Mouse (Mus musculus): ENCODE results near the gene Zswim8. TPM values are rescaled to one million over a fixed set of nuclear protein-coding genes. Genes with fewer than 3 reads are reported as not detected.
A peak's percentile ranks its signal among the peaks of the same experiment; 100 is the strongest.

Zswim8 gene
- 10 to 100 TPM; 56.1 to 63.3 TPM for total RNA-seq (2021)
- long read RNA-seq, experiment 1, full-length matches to known transcripts: 2 of 8 reads
- long read RNA-seq, experiment 1, partial matches to known transcripts: 5 of 8 reads
- long read RNA-seq, experiment 1, other reads (novel, unspliced or antisense): 1 of 8 reads
- long read RNA-seq, experiment 2, partial matches to known transcripts: 6 of 7 reads
- long read RNA-seq, experiment 2, other reads (novel, unspliced or antisense): 1 of 7 reads

DNA sequence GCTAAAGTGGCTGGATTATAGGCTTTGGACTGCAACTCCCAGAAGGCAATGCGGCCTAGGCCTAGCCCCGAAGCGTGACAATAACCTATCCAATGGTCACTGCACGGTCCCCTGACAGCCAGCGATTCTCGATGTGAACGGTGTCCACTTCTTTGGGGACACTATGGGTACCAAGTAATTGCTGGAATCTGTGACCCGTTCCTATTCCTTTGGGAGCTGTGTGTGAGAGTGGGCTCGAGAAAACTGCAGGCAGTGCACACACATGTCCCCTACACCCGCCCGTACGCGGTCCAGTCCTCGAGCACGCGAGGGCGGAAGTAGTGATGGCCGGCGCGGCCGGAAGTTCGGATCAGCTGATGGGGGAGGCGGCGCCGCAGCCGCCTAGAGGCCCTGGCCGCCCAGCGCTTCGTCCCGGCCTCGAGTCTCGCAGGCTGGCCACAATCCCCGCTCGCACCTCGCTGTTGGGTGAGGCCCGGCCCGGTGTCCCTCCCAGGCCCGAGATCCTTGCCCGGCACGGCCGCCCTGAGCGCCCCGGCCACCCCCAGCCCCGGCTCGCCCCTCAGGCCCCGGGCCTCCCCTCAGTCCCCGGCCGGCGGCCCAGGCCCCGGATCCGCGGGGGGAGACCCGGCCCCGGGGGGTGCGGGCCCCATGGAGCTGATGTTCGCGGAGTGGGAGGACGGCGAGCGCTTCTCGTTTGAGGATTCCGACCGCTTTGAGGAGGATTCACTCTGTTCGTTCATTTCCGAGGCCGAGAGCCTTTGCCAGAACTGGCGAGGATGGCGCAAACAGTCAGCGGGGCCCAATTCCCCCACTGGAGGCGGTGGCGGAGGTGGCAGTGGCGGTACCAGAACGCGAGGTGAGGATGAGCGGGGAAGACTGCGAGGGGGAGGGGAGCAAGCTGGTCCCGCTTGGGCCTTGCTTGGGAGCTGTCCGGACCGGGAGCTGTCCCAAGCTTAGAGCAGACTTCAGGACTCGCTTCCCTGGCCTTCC lies at the start of gene Zswim8:
Gene Zswim8, plus strand, starts transcription at position 352 of the 990 bp plus-strand sequence.
- DNase-seq: peak; percentile 91 to 92
- intact Hi-C loops (cut with DNase I): no loop called here

- DNase-seq: peak in 1 of 2 experiments; percentile 68
- intact Hi-C loops (cut with DNase I): no loop called here
Measured at GRCm38 (mm10) chr14:20658326-20658725, 49.0 kb upstream of the Zswim8 start.

GRCm38 (mm10) chr14:20658902-20659301 lies 48.5 kb upstream of the Zswim8 start:
- DNase-seq: no peak
- intact Hi-C loops (cut with DNase I): no loop called here

- DNase-seq: no peak
- intact Hi-C loops (cut with DNase I): loop anchor here (2.0 kb wide), 1 partner anchor 19 kb away; the partner anchor contains the start of gene Usp54
Measured at GRCm38 (mm10) chr14:20659687-20660086, 47.7 kb upstream of the Zswim8 start.

DNA sequence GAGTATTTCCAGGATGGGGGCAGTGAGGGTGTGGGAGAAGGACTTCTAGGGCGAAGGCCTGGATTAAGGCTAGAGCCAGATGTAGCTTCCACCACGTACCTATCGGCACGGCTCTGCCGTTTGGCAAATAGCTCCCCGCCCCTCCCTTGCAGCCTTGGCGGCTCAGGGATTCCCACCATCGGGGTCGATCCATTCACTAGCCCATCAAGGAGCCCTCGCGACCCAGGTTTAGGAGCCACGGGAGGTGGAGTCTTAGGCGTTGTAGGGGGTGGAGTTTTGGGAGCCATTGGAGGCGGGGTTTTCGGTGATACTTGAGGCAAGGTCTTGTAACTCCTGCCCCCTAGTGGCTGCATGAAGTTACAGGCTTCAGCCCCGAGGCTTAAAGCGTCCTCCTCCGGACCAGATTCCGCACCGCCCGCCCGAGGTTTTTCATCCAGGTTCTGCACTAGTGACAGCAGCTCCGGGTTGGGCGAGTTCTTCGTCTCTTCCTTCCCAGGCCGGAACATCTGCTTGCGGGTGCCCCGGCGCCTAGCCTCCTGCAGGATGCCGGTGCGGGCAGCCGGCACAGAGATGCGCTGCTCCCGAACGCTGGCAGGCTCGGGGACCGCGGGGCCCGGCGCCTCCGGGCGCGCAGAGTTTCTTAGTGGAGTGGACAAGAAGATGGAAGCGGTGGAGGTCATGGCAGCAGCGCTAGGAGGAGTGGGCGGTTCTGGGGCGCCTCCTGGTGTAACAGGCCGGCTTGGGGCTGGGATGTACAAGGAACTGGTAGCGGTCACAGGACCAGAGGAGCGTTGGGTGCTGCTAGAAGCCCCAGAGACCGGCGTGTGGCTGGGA lies 46.3 kb upstream of the Zswim8 start:
- DNase-seq: peak; percentile 90 to 96
- intact Hi-C loops (cut with DNase I): loop anchor here (1.0 to 2.0 kb wide), 2 partner anchors 20 to 85 kb away; partner anchors contain the start of gene Usp54

GRCm38 (mm10) chr14:20661661-20662331 lies 45.6 kb upstream of the Zswim8 start:
- intact Hi-C loops (cut with DNase I): loop anchor here (1.0 to 2.0 kb wide), 2 partner anchors 21 to 85 kb away; partner anchors contain the start of gene Usp54
- peak in 1 of 2 experiments; percentile 42 for DNase-seq

GRCm38 (mm10) chr14:20662740-20663139 lies 44.6 kb upstream of the Zswim8 start:
- no peak for DNase-seq
- intact Hi-C loops (cut with DNase I): no loop called here

GRCm38 (mm10) chr14:20663601-20664000 lies 43.8 kb upstream of the Zswim8 start:
- DNase-seq: no peak
- intact Hi-C loops (cut with DNase I): no loop called here

GRCm38 (mm10) chr14:20664436-20664835 lies 42.9 kb upstream of the Zswim8 start:
- peak in 1 of 2 experiments; percentile 45 for DNase-seq
- intact Hi-C loops (cut with DNase I): no loop called here

GRCm38 (mm10) chr14:20667469-20667868 lies 39.9 kb upstream of the Zswim8 start:
- intact Hi-C loops (cut with DNase I): no loop called here
- no peak for DNase-seq

DNA sequence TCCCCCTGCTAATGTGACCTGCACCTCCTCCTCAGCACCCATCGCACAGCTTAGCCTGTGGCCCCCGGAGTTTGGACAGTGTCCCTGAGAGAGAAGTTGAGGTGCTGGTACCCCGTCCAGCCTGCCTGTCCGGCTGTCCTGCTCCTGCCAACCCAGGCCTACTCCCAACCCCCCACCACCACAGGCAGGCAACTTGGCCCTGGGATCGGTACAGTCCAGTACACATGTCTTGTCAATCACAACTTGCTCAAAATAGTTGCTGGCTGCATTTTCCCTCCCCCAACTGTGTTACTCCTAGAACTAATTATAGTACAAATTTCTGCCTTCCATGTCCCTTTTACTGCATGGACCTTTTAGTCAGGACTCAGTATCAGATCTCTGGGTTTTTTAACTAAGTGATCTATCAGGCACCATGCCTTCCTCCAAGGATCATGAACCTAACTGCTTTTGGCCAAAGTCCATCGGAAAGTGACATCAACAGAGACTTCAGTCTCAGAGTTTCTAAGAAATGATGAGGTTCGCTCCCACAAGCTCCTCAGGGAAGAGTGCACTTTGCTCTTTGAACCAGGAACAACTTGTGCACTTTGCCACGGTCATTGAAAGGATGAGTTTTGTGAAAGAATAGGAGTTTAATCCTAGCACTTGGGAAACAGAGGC lies 39.1 kb upstream of the Zswim8 start, which contains the start of gene Synpo2l:
Gene Synpo2l, minus strand, starts transcription at position 201 of the 657 bp plus-strand sequence.
- intact Hi-C loops (cut with DNase I): no loop called here
- peak; percentile 55 to 70 for DNase-seq

GRCm38 (mm10) chr14:20672990-20673389 lies 34.4 kb upstream of the Zswim8 start:
- DNase-seq: peak in 1 of 2 experiments; percentile 60
- intact Hi-C loops (cut with DNase I): no loop called here

- intact Hi-C loops (cut with DNase I): no loop called here
Measured at GRCm38 (mm10) chr14:20673735-20674063, 33.7 kb upstream of the Zswim8 start.

DNA sequence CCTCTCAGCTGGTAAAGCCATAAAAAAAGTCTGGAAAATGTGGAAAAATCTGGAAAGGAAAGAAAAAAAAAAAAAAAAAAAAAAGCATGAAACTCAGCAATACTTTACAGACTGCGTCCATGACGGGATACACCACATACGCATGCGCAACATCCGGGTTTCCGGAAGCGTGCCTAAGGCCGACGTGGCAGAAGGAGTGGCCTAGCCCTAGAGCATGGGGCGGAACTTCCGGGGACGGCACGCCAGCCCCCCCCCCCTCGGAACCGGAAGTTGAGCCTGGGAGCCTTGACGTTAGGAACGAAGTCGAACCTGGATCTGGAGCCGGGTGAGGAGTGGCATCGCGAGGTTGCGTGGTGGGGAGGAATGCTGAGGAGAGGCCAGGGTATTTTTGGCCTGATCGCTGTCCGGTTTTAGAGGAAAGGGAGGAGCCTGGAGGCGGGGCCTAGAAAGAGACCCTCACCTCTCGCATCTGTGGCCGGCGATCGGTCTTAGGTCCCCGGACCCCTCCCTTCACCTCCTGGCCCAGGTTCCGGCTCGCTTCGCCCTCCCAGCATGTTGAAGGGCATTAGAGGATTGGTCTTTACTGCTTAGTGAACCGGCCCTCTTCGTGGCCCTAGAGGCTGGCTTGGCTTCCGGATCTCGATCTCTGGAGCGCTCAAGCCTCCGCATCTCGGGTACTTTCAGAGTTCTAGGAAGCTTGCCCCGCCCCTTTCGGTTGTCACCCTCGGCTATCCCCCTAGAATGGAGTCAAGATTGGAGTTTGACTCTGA lies 33.1 kb upstream of the Zswim8 start, which contains the start of gene Sec24c:
Gene Sec24c, plus strand, starts transcription at position 245 of the 770 bp plus-strand sequence.
- intact Hi-C loops (cut with DNase I): no loop called here
- DNase-seq: peak; percentile 98 to 99

More at GRCm38 (mm10) chr14:20673735-20674063, 33.7 kb upstream of the Zswim8 start:
- peak in 1 of 2 experiments; percentile 56 for DNase-seq

DNA sequence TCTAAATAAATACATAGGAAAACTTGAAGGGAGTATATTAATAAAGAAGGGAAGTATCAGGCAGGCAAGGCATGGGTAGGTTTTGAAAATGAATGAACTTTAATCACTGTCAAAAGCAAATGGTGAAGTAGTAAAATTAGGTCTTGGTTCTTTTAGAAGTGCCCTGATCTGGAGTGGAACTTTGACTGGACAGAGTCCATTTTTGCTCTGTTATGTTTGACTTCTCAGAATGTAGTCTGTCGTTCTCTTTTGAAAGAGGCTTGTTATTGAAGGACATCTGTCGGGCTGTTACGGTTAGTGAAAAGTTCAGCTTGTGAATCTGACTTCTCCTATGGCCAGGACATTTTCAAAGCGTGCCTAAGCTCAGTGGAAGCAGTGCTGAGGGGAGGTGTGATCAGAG lies 29.4 kb upstream of the Zswim8 start:
- intact Hi-C loops (cut with DNase I): no loop called here
- no peak for DNase-seq

DNA sequence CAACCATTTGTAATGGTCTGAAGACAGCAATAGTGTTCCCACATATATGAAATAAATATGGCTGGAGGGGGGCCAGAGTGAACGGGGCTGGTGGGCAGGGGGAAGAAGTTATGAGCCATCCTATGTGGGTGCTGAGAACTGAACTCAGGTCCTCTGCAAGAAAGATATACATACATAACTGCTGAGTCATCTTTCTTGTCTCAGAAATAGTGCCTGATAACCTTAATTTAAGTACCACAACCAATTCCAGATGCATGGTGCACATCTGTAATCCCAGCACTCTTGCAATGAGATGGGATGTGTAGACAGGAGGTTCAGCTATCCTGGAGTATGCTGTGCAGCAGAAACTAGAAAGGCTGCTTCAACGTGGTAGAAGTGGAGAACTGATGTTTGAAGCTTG lies 25.6 kb upstream of the Zswim8 start:
- intact Hi-C loops (cut with DNase I): no loop called here
- no peak for DNase-seq

DNA sequence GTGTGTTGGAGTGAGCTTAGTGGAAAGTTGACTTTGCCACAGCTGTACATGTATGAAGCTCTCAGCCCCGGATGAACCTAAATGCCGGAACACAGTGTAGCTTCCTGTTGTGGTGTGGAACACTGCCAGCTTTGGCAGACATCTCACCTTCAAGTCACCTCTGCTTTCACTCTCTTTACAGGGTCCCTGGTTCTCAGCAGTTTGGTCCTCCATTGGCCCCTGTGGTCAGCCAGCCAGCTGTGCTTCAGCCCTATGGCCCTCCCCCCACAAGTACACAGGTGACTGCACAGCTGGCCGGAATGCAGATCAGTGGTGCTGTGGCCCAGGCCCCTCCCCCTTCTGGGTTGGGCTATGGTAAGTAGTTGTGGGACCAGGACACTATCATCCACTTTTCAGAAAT lies 24.9 kb upstream of the Zswim8 start:
- DNase-seq: peak in 1 of 2 experiments; percentile 48
- intact Hi-C loops (cut with DNase I): no loop called here

- no peak for DNase-seq
- intact Hi-C loops (cut with DNase I): no loop called here
Measured at GRCm38 (mm10) chr14:20686576-20686975, 20.8 kb upstream of the Zswim8 start.
